Mouse (Mus musculus) stomach, postnatal 0 days (tissue): ENCODE data around the gene Nt5e.

Experiments used
- CTCF ChIP-seq: IDR thresholded peaks from 2 replicates; pipeline ENCODE4 v1.5.1; 2016; ENCODE audit warnings: antibody characterized with exemption, low read depth, mild to moderate bottlenecking, moderate library complexity
- EP300 ChIP-seq: optimal IDR thresholded peaks from 2 replicates; pipeline ENCODE3; 2016; ENCODE audit warnings: antibody characterized with exemption

- TF ChIP-seq CTCF (no peak), EP300 (no peak)
Measured at GRCm38 (mm10) chr9:88367322-88367721, 40.3 kb downstream of the Nt5e start.
